Mouse (Mus musculus): ENCODE results near the gene Ccm2. TPM values are rescaled to one million over a fixed set of nuclear protein-coding genes. Genes with fewer than 3 reads are reported as not detected.
A peak's percentile ranks its signal among the peaks of the same experiment; 100 is the strongest.

Ccm2 gene
- polyA plus RNA-seq, 1 experiment from 2014 or later: 125 TPM

DNA sequence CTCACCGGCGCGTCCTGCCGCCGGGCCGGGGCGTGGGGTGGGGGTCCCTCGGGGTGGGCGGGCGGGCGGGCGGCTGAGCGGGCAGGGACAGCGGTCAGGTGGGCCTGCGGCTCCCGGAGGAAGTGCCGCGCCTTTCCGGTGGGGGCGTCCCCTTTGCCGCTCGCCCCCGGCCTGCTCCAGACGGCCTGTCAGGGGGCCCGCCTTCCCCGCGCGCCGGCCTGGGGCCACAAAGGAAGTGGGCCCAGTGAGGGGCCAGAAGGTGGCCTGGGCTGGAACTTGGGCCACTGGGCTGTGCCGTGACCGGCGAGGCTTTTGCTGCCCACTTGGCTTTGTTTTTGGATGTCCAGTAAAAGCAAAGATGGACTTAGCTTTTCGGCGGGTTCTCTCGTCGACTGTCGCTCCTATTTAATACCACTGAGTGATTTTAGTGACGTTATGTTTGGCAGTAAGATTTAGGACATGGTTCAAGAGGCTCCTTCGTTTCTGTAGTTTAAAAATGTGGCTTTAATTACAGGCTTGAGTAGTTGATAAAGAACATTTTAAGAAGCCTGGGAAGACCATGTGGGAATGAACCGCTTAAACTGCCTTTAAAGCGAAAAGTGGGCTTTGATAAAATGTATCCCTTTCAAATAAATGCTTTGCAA lies 472 bp downstream of the Ccm2 start:
- Histone ChIP-seq H3K27me3 (ENCODE audit: low read depth, poor library complexity, severe bottlenecking) (no peaks in the 10 kb centered on the region), H3K4me3 (peak overlapping the region; percentile 85), H3K4me1 (peaks cover 20% of the 10 kb centered on the region), H3K27ac (peak overlapping the region; percentile 98), H3K36me3 (peaks cover 38% of the 10 kb centered on the region), H3K9me3 (replicated peaks) (no peaks in the 10 kb centered on the region)
- peak; percentile 86 for DNase-seq (ENCODE audit: low spot score)
- under 1% methylated on average over 39 of the region's 41 CpGs for WGBS

DNA sequence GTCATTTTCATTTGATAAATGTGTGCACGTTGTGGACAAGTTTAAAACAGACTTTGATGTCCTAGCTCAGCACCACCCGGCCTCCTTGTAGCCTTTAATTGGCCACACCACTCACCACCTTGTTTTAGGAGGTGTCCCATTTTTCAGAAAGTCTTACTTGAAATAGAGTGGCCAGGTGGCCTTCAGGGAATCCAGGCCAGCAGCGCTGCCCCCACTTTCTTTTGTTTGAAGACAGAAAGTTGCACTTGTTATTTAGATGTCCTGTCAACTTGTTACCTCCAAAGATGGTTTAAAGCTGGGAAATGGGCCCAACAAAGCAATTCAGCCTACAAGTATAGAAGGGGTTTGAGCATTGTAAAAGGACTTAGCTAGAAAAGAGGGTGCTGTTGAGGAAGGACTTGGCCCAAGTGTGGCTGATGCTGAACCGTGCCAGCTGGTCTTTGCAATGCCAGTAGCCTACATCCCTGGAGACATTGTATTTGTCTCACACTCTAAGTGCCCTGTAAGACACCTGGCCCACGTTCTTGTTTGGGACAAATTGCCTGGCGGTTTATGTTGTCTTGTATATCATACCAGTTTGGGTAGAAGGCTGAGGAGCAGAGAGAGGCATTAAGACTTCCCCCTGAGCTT lies 1.1 kb downstream of the Ccm2 start:
- H3K4me1 ChIP-seq: peaks cover 20% of the 10 kb centered on the region
- no peak for DNase-seq (ENCODE audit: low spot score)
- H3K27me3 ChIP-seq (ENCODE audit: low read depth, poor library complexity, severe bottlenecking): no peaks in the 10 kb centered on the region
- WGBS: 40% methylated on average over 6 of the region's 6 CpGs
- H3K4me3 ChIP-seq: peak overlapping the region; percentile 85
- peaks cover 45% of the 10 kb centered on the region for H3K36me3 ChIP-seq
- no peaks in the 10 kb centered on the region for H3K9me3 ChIP-seq (replicated peaks)
- H3K27ac ChIP-seq: peak overlapping the region; percentile 98

DNA sequence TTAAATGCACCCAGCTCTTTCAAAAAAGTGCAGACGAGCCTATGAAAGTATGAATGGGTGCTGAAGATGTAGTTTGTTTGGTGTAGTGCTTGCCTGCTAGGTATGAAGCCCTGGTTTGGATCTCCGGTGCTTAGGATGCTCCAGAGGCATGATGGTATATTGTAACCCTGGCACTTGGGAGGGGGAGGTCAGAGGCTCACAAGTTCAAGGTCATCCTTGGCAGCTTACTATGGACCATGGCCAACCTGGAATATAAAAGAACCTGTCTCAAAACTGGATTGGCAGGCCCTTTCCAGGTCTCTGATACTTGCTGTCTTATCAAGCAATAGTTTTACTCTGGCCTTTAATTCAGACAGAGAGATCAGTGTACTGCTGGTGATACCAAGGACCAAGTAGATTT lies 3.1 kb downstream of the Ccm2 start:
- Histone ChIP-seq H3K27me3 (ENCODE audit: low read depth, poor library complexity, severe bottlenecking) (no peaks in the 10 kb centered on the region), H3K4me3 (no peak overlapping the region), H3K9me3 (replicated peaks) (no peaks in the 10 kb centered on the region), H3K27ac (no peak overlapping the region), H3K36me3 (peaks cover 61% of the 10 kb centered on the region), H3K4me1 (peaks cover 18% of the 10 kb centered on the region)
- 94% methylated on average over 2 of the region's 2 CpGs for WGBS
- no peak for DNase-seq (ENCODE audit: low spot score)

DNA sequence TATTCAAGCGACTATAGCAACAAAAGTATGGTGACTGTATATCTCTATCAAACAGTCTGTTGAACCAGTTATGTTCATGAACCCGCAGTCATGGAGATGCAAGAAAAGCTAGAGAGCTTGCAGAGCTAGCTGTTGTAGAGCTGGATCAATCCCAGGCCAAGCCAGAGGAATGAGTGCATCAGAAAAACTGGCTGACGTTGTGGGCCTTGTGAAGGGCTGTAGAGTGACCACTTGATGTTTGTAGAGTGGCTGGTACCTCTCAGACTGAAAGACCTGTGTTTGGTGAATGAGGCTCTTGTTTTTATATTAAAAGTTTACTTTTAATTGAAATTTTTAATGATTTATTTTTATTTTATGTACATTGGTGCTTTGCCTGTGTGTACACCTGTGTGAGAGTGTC lies 3.5 kb downstream of the Ccm2 start:
- peaks cover 18% of the 10 kb centered on the region for H3K4me1 ChIP-seq
- H3K9me3 ChIP-seq (replicated peaks): no peaks in the 10 kb centered on the region
- no peak overlapping the region for H3K27ac ChIP-seq
- H3K4me3 ChIP-seq: no peak overlapping the region
- peaks cover 62% of the 10 kb centered on the region for H3K36me3 ChIP-seq
- 97% methylated on average over 3 of the region's 3 CpGs for WGBS
- H3K27me3 ChIP-seq (ENCODE audit: low read depth, poor library complexity, severe bottlenecking): no peaks in the 10 kb centered on the region
- DNase-seq (ENCODE audit: low spot score): no peak

DNA sequence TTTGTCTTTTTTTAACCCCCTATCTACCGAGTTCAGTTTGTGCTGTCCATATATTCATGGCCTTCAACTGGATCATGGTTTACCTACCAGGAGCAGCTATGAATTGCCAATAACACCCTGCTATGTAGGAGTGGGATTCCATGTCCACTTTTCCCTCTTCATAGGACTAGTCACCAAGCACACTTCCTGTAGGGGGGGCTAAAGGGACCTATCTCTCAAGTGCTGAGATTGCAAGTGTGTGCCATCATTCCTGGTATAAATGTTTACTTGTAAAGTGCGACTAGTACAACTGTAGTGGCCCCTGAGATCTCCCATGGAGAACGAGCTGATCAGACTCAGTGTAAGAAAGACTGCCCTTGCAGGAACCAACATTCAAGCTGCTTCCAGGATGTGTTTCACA lies 11.5 kb downstream of the Ccm2 start:
- Histone ChIP-seq H3K27me3 (ENCODE audit: low read depth, poor library complexity, severe bottlenecking) (no peaks in the 10 kb centered on the region), H3K9me3 (replicated peaks) (no peaks in the 10 kb centered on the region), H3K27ac (no peak overlapping the region), H3K4me3 (no peak overlapping the region), H3K4me1 (no peaks in the 10 kb centered on the region), H3K36me3 (peaks cover 72% of the 10 kb centered on the region)
- DNase-seq (ENCODE audit: low spot score): no peak
- WGBS: 88% methylated on average over 3 of the region's 3 CpGs

DNA sequence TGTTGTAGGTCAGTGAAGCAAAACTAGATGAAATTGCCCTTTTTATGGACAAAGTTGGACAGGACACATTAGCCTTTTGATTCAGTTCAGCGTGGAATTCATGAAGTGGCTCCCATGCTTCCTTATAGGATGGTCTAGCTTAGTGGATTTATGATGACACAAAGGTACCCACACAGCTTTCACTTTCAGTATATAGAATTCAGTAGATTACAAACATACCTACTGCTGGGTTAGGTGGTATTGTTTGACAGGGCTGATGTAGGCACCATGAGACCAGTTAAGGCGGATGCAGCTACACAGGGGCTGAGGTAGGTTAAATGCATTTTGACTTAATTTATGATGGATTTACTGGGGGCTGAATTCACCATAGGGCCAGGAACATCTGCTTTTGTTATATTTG lies 13.3 kb downstream of the Ccm2 start:
- 98% methylated on average over 2 of the region's 2 CpGs for WGBS
- Histone ChIP-seq H3K27me3 (ENCODE audit: low read depth, poor library complexity, severe bottlenecking) (no peaks in the 10 kb centered on the region), H3K9me3 (replicated peaks) (no peaks in the 10 kb centered on the region), H3K27ac (no peak overlapping the region), H3K4me1 (no peaks in the 10 kb centered on the region), H3K36me3 (peaks cover 74% of the 10 kb centered on the region), H3K4me3 (no peak overlapping the region)
- no peak for DNase-seq (ENCODE audit: low spot score)

DNA sequence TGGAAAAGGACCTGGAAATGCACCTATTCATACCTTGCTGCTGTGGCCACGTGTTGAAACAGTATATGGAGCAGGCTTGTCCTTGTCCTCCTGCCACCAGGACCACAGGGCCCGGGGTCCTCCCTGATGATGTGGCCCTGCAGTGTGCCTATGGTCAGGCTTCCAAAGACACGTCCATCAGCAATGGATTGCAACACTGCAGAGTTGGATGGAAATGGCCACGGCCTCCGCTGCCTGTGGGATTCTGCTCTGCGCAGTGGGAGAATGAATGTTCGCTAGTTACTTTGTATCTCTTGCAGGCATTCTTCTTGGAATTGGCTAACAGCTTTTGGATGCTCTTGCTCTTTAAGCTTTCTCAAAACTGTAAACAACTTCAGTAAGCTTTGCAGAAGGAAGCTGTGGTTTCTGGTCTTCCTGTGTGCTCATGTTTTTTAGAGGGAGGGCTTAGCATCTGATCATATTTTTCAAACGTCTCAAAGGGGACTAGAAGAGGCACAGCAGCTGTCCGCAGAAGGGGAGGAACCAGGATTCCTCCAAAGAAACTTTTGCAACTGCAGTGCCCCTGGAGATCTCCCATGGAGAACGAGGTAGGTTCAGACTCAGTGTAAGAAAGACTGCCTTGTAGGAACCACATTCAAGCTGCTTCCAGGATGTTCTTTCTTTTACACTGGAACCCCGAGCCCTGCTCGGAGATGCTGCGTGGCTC lies 14.1 kb downstream of the Ccm2 start:
- H3K27ac ChIP-seq: no peak overlapping the region
- DNase-seq (ENCODE audit: low spot score): no peak
- WGBS: 94% methylated on average over 13 of the region's 13 CpGs
- no peaks in the 10 kb centered on the region for H3K9me3 ChIP-seq (replicated peaks)
- H3K4me1 ChIP-seq: no peaks in the 10 kb centered on the region
- H3K27me3 ChIP-seq (ENCODE audit: low read depth, poor library complexity, severe bottlenecking): no peaks in the 10 kb centered on the region
- no peak overlapping the region for H3K4me3 ChIP-seq
- H3K36me3 ChIP-seq: peaks cover 76% of the 10 kb centered on the region

DNA sequence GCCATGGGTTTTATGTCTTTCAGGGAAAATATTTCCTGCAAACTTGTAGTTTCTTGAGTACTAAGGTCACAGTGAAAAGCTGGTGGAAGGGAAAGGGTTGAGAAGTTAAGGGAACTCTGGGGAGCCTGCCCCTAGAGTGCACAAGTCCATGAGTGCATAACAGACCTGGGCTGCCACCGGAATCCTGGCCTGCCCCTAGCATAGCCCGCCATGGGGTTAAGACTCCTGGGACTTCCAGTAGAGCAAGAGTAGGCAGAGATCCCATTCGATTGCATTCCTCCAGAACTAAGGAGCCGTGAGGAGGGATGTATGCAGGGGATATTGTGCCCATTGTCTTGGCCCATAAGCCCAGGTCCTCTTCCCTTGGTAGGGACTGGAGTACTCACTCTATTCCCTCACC lies 14.8 kb downstream of the Ccm2 start:
- 93% methylated on average over 4 of the region's 4 CpGs for WGBS
- Histone ChIP-seq H3K9me3 (replicated peaks) (no peaks in the 10 kb centered on the region), H3K4me1 (no peaks in the 10 kb centered on the region), H3K36me3 (peaks cover 75% of the 10 kb centered on the region), H3K27ac (no peak overlapping the region), H3K27me3 (ENCODE audit: low read depth, poor library complexity, severe bottlenecking) (no peaks in the 10 kb centered on the region), H3K4me3 (no peak overlapping the region)
- no peak for DNase-seq (ENCODE audit: low spot score)

DNA sequence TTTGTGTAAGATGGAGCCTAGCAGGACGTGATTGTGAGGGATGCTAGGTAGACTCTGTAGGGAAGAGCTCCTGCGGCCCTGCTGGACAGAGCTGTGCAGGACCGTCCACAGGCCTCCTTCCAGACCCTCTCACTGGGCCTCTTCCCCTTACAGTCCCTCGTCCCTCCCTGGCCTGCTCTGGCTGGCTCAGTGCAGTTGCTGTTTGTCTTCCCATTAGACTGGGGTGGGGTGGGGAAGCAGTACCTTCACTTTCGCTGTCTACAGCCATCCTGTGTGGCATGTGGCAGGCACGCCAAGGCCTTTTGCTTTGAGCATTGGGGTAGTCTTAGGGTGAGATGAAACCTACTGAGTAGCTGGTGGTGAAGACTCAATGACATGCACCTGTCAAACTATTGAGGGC lies 15.7 kb downstream of the Ccm2 start:
- Histone ChIP-seq H3K4me3 (no peak overlapping the region), H3K4me1 (no peaks in the 10 kb centered on the region), H3K27ac (no peak overlapping the region), H3K36me3 (peaks cover 74% of the 10 kb centered on the region), H3K9me3 (replicated peaks) (no peaks in the 10 kb centered on the region), H3K27me3 (ENCODE audit: low read depth, poor library complexity, severe bottlenecking) (no peaks in the 10 kb centered on the region)
- DNase-seq (ENCODE audit: low spot score): no peak
- 89% methylated on average over 6 of the region's 6 CpGs for WGBS

DNA sequence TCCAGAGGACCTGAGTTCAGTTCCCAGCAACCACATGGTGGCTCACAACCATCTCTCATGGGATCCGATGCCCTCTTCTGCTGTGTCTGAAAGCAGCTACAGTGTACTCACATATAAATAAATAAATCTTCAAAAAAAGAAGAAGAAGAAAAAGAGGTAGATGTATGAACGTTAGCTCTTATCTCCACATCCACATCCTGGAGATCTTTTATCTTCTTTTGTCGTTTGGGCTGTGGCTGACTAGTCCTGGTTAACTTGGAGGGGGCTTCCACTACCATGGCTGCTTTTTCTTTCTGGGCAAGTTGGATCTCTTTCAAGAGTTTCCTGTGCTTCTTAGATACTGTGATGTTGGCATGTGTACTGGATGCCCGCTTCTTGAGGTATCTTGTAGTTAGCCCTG lies 16.5 kb downstream of the Ccm2 start:
- Histone ChIP-seq H3K27me3 (ENCODE audit: low read depth, poor library complexity, severe bottlenecking) (no peaks in the 10 kb centered on the region), H3K4me3 (no peak overlapping the region), H3K36me3 (peaks cover 70% of the 10 kb centered on the region), H3K9me3 (replicated peaks) (no peaks in the 10 kb centered on the region), H3K4me1 (no peaks in the 10 kb centered on the region), H3K27ac (no peak overlapping the region)
- WGBS: 95% methylated on average over 4 of the region's 4 CpGs
- no peak for DNase-seq (ENCODE audit: low spot score)

DNA sequence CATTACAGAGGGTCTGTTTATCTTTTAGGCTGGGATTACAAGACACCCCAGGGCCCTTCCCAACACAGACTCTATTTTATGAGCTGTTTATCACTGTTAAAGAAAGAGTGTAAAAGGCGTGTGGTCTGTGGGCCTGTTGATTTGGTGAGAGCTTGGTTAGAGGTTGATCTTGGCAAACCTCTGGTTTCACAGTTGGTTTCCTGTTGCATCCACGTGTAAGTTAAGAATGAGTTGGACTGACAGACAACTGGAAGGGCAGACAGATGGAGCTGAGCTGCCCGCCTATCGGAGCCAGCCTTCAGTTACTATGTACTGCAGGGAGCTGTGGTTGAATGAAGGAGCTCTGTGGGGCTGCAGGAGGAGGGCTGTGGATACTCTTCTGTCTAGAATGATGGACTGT lies 19.8 kb downstream of the Ccm2 start:
- DNase-seq (ENCODE audit: low spot score): no peak
- Histone ChIP-seq H3K4me1 (no peaks in the 10 kb centered on the region), H3K27ac (no peak overlapping the region), H3K36me3 (peaks cover 86% of the 10 kb centered on the region), H3K4me3 (no peak overlapping the region), H3K27me3 (ENCODE audit: low read depth, poor library complexity, severe bottlenecking) (no peaks in the 10 kb centered on the region), H3K9me3 (replicated peaks) (no peaks in the 10 kb centered on the region)
- 77% methylated on average over 4 of the region's 4 CpGs for WGBS

DNA sequence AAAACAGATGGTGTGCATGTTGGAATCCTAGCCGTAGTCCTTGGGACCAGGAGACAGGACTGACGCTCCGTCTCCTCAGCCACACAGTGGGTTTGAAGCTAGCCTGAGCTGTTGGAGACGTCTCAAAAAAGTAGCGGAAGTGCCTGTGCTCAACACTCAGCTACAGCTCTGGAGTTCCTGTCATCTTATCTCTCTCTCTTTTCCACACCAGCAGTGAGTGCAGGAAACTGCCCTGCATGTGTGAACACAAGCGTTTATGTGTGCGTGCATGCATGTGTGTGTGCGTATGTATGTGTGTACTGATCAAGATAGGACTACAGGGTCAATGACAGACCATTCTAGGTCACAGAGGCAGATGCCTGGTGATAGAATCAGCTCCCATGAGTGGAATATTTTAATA lies 21.3 kb downstream of the Ccm2 start:
- Histone ChIP-seq H3K4me1 (no peaks in the 10 kb centered on the region), H3K27me3 (ENCODE audit: low read depth, poor library complexity, severe bottlenecking) (no peaks in the 10 kb centered on the region), H3K9me3 (replicated peaks) (no peaks in the 10 kb centered on the region), H3K36me3 (peaks cover 87% of the 10 kb centered on the region), H3K4me3 (no peak overlapping the region), H3K27ac (no peak overlapping the region)
- 91% methylated on average over 8 of the region's 8 CpGs for WGBS
- no peak for DNase-seq (ENCODE audit: low spot score)

DNA sequence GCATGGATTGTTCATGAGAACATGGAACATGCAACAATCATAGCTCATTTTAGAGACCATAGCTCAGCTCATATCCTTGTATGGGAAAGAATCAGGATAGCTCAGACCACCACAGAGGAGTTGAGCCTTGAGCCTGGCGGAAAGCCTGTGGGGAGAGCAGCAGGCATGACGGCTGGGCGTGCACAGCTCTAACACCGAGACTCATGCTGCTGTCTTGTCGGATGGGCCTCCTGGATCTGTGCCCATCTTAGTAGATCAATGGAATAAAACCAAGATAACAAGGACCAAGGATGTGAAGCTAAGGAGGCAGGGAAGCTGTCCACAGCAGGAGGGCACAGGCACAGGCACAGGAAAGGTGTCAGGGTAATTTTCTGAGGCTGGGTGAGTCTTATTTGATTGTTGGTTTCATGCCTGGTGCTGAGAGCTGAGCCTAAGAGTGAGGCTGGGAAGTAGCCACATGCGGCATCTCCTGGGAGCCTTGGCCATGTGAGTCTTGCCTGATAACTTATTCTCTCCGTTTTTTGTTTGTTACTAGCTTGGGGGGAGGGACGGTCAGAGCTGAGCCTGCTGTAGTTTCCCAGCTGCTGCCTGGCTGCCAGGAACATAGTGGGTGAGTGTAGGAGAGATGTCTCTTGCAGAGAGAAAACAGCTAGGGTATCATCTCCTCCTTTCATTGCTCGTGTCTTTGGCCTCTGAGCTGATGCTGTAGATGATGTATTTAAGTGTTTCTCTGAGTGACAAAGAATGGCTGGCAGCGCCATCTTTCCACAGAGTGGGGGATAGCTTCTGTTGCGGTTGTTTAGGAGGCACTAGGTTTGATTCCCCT lies 22.1 kb downstream of the Ccm2 start:
- Histone ChIP-seq H3K27ac (no peak overlapping the region), H3K9me3 (replicated peaks) (no peaks in the 10 kb centered on the region), H3K27me3 (ENCODE audit: low read depth, poor library complexity, severe bottlenecking) (no peaks in the 10 kb centered on the region), H3K4me1 (no peaks in the 10 kb centered on the region), H3K4me3 (no peak overlapping the region), H3K36me3 (peaks cover 87% of the 10 kb centered on the region)
- 79% methylated on average over 11 of the region's 11 CpGs for WGBS
- no peak for DNase-seq (ENCODE audit: low spot score)

Data from limb, embryonic 10.5 days (tissue).